Mouse (Mus musculus) ovary, postnatal 14 days (tissue): Measurements from ENCODE around the gene Olfr199.
"Not testable (repeated sequence)": the region's sequence is repeated elsewhere in the genome, so short reads cannot be mapped to it uniquely, and the experiment has no call there.

Source experiments
- DNase-seq: peaks from one replicate; pipeline ENCODE4 v3.0.0; 2022; ENCODE audit warnings: low spot score

Gene Olfr199

GRCm38 (mm10) chr16:59219667-59220066 is at the start of gene Olfr199:
Gene Olfr199 (minus strand): TSS chr16:59219767.
- DNase-seq: not testable (repeated sequence)

GRCm38 (mm10) chr16:59269097-59269496 is 49.5 kb upstream of the Olfr199 start:
- DNase-seq: not testable (repeated sequence)

- DNase-seq: no peak
Observed at GRCm38 (mm10) chr16:59249684-59250083, 30.1 kb upstream of the Olfr199 start.

- DNase-seq: not testable (repeated sequence)
Observed at GRCm38 (mm10) chr16:59217861-59218260, 1.7 kb downstream of the Olfr199 start.

GRCm38 (mm10) chr16:59203433-59203832 is 16.1 kb downstream of the Olfr199 start, which contains the start of gene Olfr198:
Gene Olfr198 (minus strand): TSS chr16:59203533.
- not testable (repeated sequence) for DNase-seq

- no peak for DNase-seq
Observed at GRCm38 (mm10) chr16:59170354-59170753, 49.2 kb downstream of the Olfr199 start, which contains the start of gene Olfr196. Gene Olfr196 (minus strand): TSS chr16:59170454.
